Mouse (Mus musculus) testis, adult 2 months (tissue): ENCODE measurements around the gene Rpl36-ps4. TPM values are rescaled to one million over a fixed set of nuclear protein-coding genes. Genes with fewer than 3 reads are reported as not detected.

Source experiments
- polyA plus RNA-seq: library from polyadenylated mRNA; depleted of rRNA; stranded (reverse); fragments of >200 nt; gene quantifications from 2 replicates; pipeline ENCODE4 v1.2.3, GENCODE M21; 2012; rRNA removed

Rpl36-ps4 gene
- polyA plus RNA-seq, 1 experiment, result not detected

Other genes with a start within 250 kb of the Rpl36-ps4 start
- gene Msh2, start 248.6 kb upstream of the Rpl36-ps4 start, polyA plus RNA-seq, result 3.0 and 4.0 TPM in 2 replicates
- gene Kcnk12, start 123.0 kb upstream of the Rpl36-ps4 start, polyA plus RNA-seq, result 1.8 and 2.8 TPM in 2 replicates
- 3.9 and 4.9 TPM in 2 replicates for gene Msh6, start 54.1 kb downstream of the Rpl36-ps4 start, polyA plus RNA-seq
- gene Fbxo11, start 144.3 kb downstream of the Rpl36-ps4 start, polyA plus RNA-seq, result 7.9 and 8.6 TPM in 2 replicates